Mouse (Mus musculus) heart, embryonic 14.5 days (tissue): Measurements from ENCODE around the gene Gpn2. TPM values are rescaled to one million over a fixed set of nuclear protein-coding genes. Genes with fewer than 3 reads are reported as not detected.
A peak's percentile ranks its signal among the peaks of the same experiment; 100 is the strongest.

Experiments
- ATAC-seq: fragments of 200-750 bp; cut with Nextera tagmentation; 2 replicates; pipeline ENCODE4 v1.8.0; 2017; ENCODE audit warnings: low read depth, moderate TSS enrichment; ENCODE audit not compliant: insufficient number of reproducible peaks, insufficient read depth, low FRiP score
- H3K27ac ChIP-seq, 2 experiments: fragments of 200-500 bp in 1 of 2; fragments of 300-500 bp in 1 of 2; sonication (generic) in 1 of 2; replicated peaks in 1 of 2; 2 replicates each; pipeline ENCODE4 v1.5.1; 2012 to 2014; ENCODE audit warnings: low read depth in 2 of 2, low read length in 2 of 2, control low read depth in 1 of 2, mild to moderate bottlenecking in 1 of 2, mixed read lengths in 1 of 2; ENCODE audit not compliant: control insufficient read depth in 1 of 2, insufficient read depth in 1 of 2
- H3K27me3 ChIP-seq: fragments of 300-500 bp; sonication (generic); 2 replicates; pipeline ENCODE4 v1.6.1; 2014; ENCODE audit warnings: mild to moderate bottlenecking, low read length, control low read depth; ENCODE audit not compliant: control insufficient read depth, insufficient read depth
- H3K36me3 ChIP-seq: fragments of 300-500 bp; sonication (generic); 2 replicates; pipeline ENCODE4 v1.6.1; 2014; ENCODE audit warnings: mild to moderate bottlenecking, control low read depth, low read length, mixed read lengths; ENCODE audit not compliant: control insufficient read depth, insufficient read depth
- H3K4me1 ChIP-seq, 2 experiments: fragments of 200-500 bp in 1 of 2; fragments of 300-500 bp in 1 of 2; sonication (generic) in 1 of 2; 2 replicates each; pipeline ENCODE4 v1.6.1; 2012 to 2014; ENCODE audit warnings: low read length in 2 of 2, control low read depth in 1 of 2, mixed read lengths in 1 of 2; ENCODE audit not compliant: control insufficient read depth in 2 of 2, insufficient read depth in 2 of 2
- H3K4me2 ChIP-seq: fragments of 300-500 bp; sonication (generic); 2 replicates; pipeline ENCODE4 v1.6.1; 2014; ENCODE audit warnings: mild to moderate bottlenecking, low read length
- H3K4me3 ChIP-seq, 2 experiments: fragments of 200-500 bp in 1 of 2; fragments of 300-500 bp in 1 of 2; sonication (generic) in 1 of 2; 2 replicates each; pipeline ENCODE4 v1.5.1; 2012 to 2014; ENCODE audit warnings: low read length in 2 of 2, mild to moderate bottlenecking in 2 of 2, control low read depth in 1 of 2, low read depth in 1 of 2, moderate library complexity in 1 of 2; ENCODE audit not compliant: control insufficient read depth in 1 of 2, insufficient read depth in 1 of 2
- H3K9ac ChIP-seq: fragments of 300-500 bp; sonication (generic); 2 replicates; pipeline ENCODE4 v1.6.1; 2014; ENCODE audit warnings: mild to moderate bottlenecking, low read length
- H3K9me3 ChIP-seq: fragments of 300-500 bp; sonication (generic); 2 replicates; pipeline ENCODE4 v1.6.1; 2016; ENCODE audit warnings: low read length, control low read depth; ENCODE audit not compliant: control insufficient read depth
- WGBS: fragments of 180-500 bp; shearing (Covaris S2); extraction: QIAGEN DNeasy Blood & Tissue Kit; methylation state at CpG from one replicate; pipeline ENCODE4 v1.1.7; 2014; 5-methylcytosine and 5-hydroxymethylcytosine counted together
- polyA plus RNA-seq: library from polyadenylated mRNA; unstranded; fragments of >200 nt; fragmentation: Nextera tagmentation; extraction: Ambion mirVana; gene quantifications from 2 replicates; pipeline ENCODE4 v1.2.1, GENCODE M21; 2014

Gpn2 gene
- polyA plus RNA-seq, 1 experiment from 2014 or later: 12.5 TPM

GRCm38 (mm10) chr4:133596084-133596483 lies 11.9 kb downstream of the Gpn2 start:
- Histone ChIP-seq H3K9ac (no peak overlapping the region), H3K36me3 (peaks cover 12% of the 10 kb centered on the region), H3K4me2 (no peak overlapping the region), H3K4me1 (peaks cover 6 to 10% of the 10 kb centered on the region in 2 experiments), H3K9me3 (no peaks in the 10 kb centered on the region), H3K27me3 (peaks cover 18% of the 10 kb centered on the region), H3K4me3 (no peak overlapping the region), H3K27ac (no peak overlapping the region)
- no peak for ATAC-seq
- WGBS: 68% methylated on average over 6 of the region's 6 CpGs

- 50% methylated on average over 4 of the region's 4 CpGs for WGBS
- H3K9me3 ChIP-seq: no peaks in the 10 kb centered on the region
- peaks cover 35% of the 10 kb centered on the region for H3K27me3 ChIP-seq
- H3K36me3 ChIP-seq: peaks cover 2% of the 10 kb centered on the region; the same call in 1 of the 2 replicates
- peaks cover 8 to 11% of the 10 kb centered on the region in 2 experiments; a peak in 3 of 4 replicates for H3K4me1 ChIP-seq
- ATAC-seq: no peak
- no peak overlapping the region for H3K4me3 ChIP-seq
- H3K27ac ChIP-seq: no peak overlapping the region
- H3K9ac ChIP-seq: no peak overlapping the region
- H3K4me2 ChIP-seq: peak overlapping the region; percentile 95; the same call in 1 of the 2 replicates
Measured at GRCm38 (mm10) chr4:133598616-133599015, 14.5 kb downstream of the Gpn2 start.

- H3K27ac ChIP-seq: no peak overlapping the region
- H3K9ac ChIP-seq: peak overlapping the region; percentile 76
- ATAC-seq: no peak
- peaks cover 7% of the 10 kb centered on the region; the same call in 1 of the 2 replicates for H3K36me3 ChIP-seq
- peak overlapping the region; percentile 95 for H3K4me2 ChIP-seq
- 13% methylated on average over 7 of the region's 7 CpGs for WGBS
- H3K4me3 ChIP-seq: peak overlapping the region; percentile 54 to 62
- no peaks in the 10 kb centered on the region for H3K9me3 ChIP-seq
- H3K27me3 ChIP-seq: peaks cover 35% of the 10 kb centered on the region
- peaks cover 8 to 11% of the 10 kb centered on the region in 2 experiments; a peak in 3 of 4 replicates for H3K4me1 ChIP-seq
Measured at GRCm38 (mm10) chr4:133599116-133599515, 15.0 kb downstream of the Gpn2 start.

- H3K9me3 ChIP-seq: no peaks in the 10 kb centered on the region
- peak overlapping the region; percentile 76 for H3K9ac ChIP-seq
- H3K27ac ChIP-seq: no peak overlapping the region
- ATAC-seq: peak; percentile 88
- peaks cover 35% of the 10 kb centered on the region for H3K27me3 ChIP-seq
- peak overlapping the region; percentile 95 for H3K4me2 ChIP-seq
- under 1% methylated on average over 46 of the region's 50 CpGs for WGBS
- peak overlapping the region; percentile 54 to 62 for H3K4me3 ChIP-seq
- H3K4me1 ChIP-seq: peaks cover 8 to 11% of the 10 kb centered on the region in 2 experiments; a peak in 3 of 4 replicates
- H3K36me3 ChIP-seq: peaks cover 10% of the 10 kb centered on the region; the same call in 1 of the 2 replicates
Measured at GRCm38 (mm10) chr4:133599571-133600073, 15.5 kb downstream of the Gpn2 start.

GRCm38 (mm10) chr4:133600306-133600705 lies 16.1 kb downstream of the Gpn2 start:
- Histone ChIP-seq H3K4me1 (peaks cover 8 to 11% of the 10 kb centered on the region in 2 experiments; a peak in 3 of 4 replicates), H3K36me3 (peaks cover 14% of the 10 kb centered on the region; the same call in 1 of the 2 replicates), H3K4me3 (peak overlapping the region; percentile 54 to 62; a peak in 3 of 4 replicates), H3K27me3 (peaks cover 35% of the 10 kb centered on the region), H3K9me3 (no peaks in the 10 kb centered on the region), H3K4me2 (peak overlapping the region; percentile 95), H3K27ac (no peak overlapping the region), H3K9ac (peak overlapping the region; percentile 61; the same call in 1 of the 2 replicates)
- 17% methylated on average over 9 of the region's 9 CpGs for WGBS
- no peak for ATAC-seq

GRCm38 (mm10) chr4:133601721-133602218 lies 17.6 kb downstream of the Gpn2 start, which contains the start of gene Sfn:
TSS of gene Sfn (minus strand) at chr4:133602168.
- ATAC-seq: no peak
- WGBS: 3% methylated on average over 16 of the region's 16 CpGs
- peaks cover 26% of the 10 kb centered on the region for H3K36me3 ChIP-seq
- H3K4me1 ChIP-seq: peaks cover 8 to 11% of the 10 kb centered on the region in 2 experiments; a peak in 3 of 4 replicates
- H3K9me3 ChIP-seq: no peaks in the 10 kb centered on the region
- no peak within 1 kb of the TSS for H3K27ac ChIP-seq
- peak within 1 kb of the TSS; percentile 8; the same call in 1 of the 2 replicates for H3K9ac ChIP-seq
- peak within 1 kb of the TSS; percentile 60 for H3K4me2 ChIP-seq
- H3K27me3 ChIP-seq: peaks cover 35% of the 10 kb centered on the region
- peak within 1 kb of the TSS; percentile 23 to 26 for H3K4me3 ChIP-seq

- ATAC-seq: no peak
- H3K4me3 ChIP-seq: no peak overlapping the region
- H3K4me1 ChIP-seq: peaks cover 8 to 11% of the 10 kb centered on the region in 2 experiments; a peak in 3 of 4 replicates
- no peak overlapping the region for H3K4me2 ChIP-seq
- H3K27me3 ChIP-seq: peaks cover 35% of the 10 kb centered on the region
- 88% methylated on average over 5 of the region's 5 CpGs for WGBS
- no peaks in the 10 kb centered on the region for H3K9me3 ChIP-seq
- H3K9ac ChIP-seq: no peak overlapping the region
- peaks cover 29% of the 10 kb centered on the region for H3K36me3 ChIP-seq
- no peak overlapping the region for H3K27ac ChIP-seq
Measured at GRCm38 (mm10) chr4:133603056-133603455, 18.9 kb downstream of the Gpn2 start.
